Mouse (Mus musculus): ENCODE results near the gene Ptprt.
A peak's percentile ranks its signal among the peaks of the same experiment; 100 is the strongest.

Gene Ptprt

GRCm38 (mm10) chr2:161961179-161962163, 699.5 kb downstream of the Ptprt start:
- DNase-seq (ENCODE audit: inconsistent ontology term) = peak; percentile 95

- no peak for DNase-seq (ENCODE audit: inconsistent ontology term)
These were observed 715.5 kb downstream of the Ptprt start for GRCm38 (mm10) chr2:161945424-161945823.

- DNase-seq (ENCODE audit: inconsistent ontology term) = no peak
These were observed 716.3 kb downstream of the Ptprt start for GRCm38 (mm10) chr2:161944689-161945088.

DNA sequence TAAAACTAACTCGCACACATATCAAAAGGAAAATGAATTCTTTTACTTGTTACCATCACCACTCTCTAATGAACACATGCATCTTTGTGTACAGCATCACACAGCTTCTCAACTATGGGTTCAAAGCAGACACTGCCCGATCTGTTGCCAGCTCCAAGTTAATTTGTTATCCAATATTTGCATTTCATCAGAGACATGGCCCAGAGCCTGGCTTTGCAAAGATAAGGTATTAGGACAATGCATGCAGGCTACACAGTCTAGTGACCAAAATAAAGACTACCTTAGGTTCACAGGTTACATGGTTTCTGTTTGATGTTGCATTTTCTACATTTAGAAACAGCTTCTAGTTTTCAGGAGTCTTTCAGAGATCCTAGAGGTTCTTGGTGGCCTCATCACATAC, 719.0 kb downstream of the Ptprt start:
- DNase-seq (ENCODE audit: inconsistent ontology term) = no peak

- DNase-seq (ENCODE audit: inconsistent ontology term) = no peak
These were observed 753.7 kb downstream of the Ptprt start for GRCm38 (mm10) chr2:161907214-161907613.

GRCm38 (mm10) chr2:161902196-161902595, 758.8 kb downstream of the Ptprt start:
- no peak for DNase-seq (ENCODE audit: inconsistent ontology term)

DNA sequence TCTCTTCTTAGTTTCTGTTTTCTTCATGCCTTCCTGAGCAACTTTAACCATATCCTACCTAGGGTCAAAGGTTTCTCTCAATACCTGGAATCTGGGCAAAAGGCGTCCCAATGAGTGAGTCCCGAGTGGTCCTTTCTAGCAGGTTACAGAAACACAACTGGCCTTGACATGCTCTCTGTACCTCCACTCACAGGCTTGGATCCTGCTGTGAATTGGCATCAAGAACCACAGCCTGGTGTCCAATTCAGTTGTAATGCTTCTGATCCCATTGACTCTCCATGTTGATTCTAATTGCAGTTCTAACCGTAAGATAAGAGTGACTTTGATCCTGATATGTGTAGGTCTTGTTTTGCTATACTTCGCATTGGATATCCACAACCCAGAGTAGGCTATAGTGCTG, 776.5 kb downstream of the Ptprt start:
- DNase-seq (ENCODE audit: inconsistent ontology term) = no peak

- no peak for DNase-seq (ENCODE audit: inconsistent ontology term)
These were observed 778.4 kb downstream of the Ptprt start for GRCm38 (mm10) chr2:161882580-161882979.

- DNase-seq (ENCODE audit: inconsistent ontology term) = peak; percentile 92
These were observed 780.0 kb downstream of the Ptprt start for GRCm38 (mm10) chr2:161880941-161881340.

DNA sequence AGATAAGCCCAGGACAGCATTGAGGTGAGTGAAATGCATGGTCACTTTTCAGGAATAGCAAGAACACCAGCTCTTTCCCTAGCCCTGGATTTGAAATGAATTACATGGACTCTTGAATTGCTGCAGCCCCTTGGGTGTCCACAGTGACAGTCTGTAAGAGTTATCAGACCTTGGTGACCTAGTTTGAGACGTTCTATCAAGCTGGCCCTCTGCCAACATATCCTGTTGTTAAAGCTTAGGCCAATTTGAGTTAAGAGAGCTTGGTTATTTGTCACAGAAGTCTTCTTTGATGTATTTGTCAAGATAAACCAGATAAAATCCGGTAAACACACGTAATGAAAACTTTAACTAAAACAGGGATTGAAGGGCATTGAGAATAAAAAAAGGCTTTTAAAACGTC, 795.7 kb downstream of the Ptprt start:
- no peak for DNase-seq (ENCODE audit: inconsistent ontology term)

- DNase-seq (ENCODE audit: inconsistent ontology term) = no peak
These were observed 802.1 kb downstream of the Ptprt start for GRCm38 (mm10) chr2:161858813-161859212.

GRCm38 (mm10) chr2:161858361-161858760, 802.6 kb downstream of the Ptprt start:
- DNase-seq (ENCODE audit: inconsistent ontology term) = no peak

- no peak for DNase-seq (ENCODE audit: inconsistent ontology term)
These were observed 825.9 kb downstream of the Ptprt start for GRCm38 (mm10) chr2:161835001-161835400.

DNA sequence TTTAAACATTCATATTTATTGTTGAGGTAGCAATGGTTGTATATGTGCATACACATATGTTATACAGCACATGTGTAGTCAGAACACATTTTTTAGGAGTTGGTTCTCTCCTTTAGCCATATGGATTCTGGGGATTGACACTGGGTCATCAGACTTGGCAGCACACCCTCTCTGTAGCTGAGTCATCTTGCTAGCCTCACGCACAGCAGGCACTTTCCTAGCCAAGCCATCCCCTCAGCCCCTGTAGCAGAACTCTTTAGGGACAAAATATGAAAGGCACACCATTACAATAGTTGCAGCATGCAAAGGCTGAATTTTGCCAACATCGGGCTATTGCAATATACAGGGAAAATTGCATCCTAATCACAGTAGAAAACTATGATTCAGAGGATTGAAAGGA, 827.1 kb downstream of the Ptprt start:
- DNase-seq (ENCODE audit: inconsistent ontology term) = peak; percentile 37

DNA sequence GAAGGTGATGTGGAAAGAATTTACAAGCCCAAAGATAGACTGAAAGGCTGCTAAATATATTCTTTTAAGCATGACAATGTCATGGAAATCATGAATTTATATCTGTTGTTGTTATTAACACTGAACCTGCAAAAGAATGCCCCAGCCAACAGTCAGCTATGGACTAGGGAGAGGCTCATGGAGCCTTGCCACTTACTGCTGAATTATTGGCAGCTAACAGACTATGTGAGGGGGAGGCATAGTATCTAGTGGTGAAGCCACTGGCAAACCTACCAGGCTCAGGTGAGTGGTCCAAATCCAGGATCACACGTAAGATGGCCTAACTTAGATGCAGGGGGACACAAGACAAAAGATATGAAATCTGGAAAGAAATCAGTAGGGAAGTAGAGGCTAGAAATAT, 847.6 kb downstream of the Ptprt start:
- no peak for DNase-seq (ENCODE audit: inconsistent ontology term)

- DNase-seq (ENCODE audit: inconsistent ontology term) = peak; percentile 40
These were observed 852.7 kb downstream of the Ptprt start for GRCm38 (mm10) chr2:161808086-161808801.

DNA sequence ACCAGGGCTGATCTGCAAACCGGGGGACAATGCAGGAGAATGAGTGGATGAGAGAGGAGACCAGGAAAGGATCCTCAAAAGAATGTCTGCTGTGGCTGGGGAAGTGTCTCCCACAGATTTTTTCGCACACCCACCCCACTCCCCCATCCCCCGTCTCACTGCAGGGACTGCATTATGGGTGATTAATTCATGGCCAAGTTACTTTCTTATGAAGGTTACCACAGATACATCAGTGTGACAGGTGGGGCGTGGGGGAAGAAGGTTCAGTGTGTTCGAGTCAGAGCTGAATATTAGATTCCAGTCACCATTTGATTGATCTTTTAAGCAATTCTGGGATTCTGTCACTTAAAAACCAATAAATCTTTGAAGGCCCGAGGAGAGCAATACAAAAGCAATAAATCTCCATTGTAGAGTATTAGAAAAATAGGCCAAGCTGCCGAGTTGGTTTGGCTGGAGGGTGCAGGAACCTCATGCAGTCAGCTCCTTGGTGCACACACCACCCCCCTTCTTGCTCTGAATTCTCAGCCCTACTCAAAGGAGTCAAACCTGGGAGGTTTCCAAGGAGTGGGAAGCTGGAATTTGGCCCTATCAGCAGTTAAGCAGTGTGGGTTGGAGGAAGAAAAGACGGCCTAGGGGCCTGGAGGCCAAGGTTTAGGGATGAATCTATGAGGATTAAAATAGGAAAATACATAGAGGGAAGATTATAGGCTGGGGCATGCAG, 854.5 kb downstream of the Ptprt start:
- peak; percentile 49 for DNase-seq (ENCODE audit: inconsistent ontology term)

DNA sequence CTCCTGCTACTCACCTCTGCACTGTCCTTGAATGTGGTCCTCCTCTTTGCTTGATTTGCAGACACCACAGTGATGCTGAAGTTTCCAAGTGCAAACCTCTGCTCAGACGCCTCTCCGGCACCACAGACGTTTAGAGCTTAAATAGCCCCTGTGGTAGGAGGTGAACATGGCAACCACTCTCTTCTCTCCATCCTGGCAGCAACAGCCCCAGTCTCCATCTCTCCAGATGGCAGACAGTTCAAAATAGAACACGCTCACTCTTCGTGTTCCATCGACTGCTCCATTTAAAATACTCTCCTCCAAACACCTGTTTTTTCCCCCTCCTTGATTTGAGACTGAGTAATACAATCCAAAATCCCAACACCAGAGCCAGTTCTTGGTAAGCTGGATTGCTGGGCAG, 861.0 kb downstream of the Ptprt start:
- no peak for DNase-seq (ENCODE audit: inconsistent ontology term)

- no peak for DNase-seq (ENCODE audit: inconsistent ontology term)
These were observed 893.4 kb downstream of the Ptprt start for GRCm38 (mm10) chr2:161767528-161767927.

DNA sequence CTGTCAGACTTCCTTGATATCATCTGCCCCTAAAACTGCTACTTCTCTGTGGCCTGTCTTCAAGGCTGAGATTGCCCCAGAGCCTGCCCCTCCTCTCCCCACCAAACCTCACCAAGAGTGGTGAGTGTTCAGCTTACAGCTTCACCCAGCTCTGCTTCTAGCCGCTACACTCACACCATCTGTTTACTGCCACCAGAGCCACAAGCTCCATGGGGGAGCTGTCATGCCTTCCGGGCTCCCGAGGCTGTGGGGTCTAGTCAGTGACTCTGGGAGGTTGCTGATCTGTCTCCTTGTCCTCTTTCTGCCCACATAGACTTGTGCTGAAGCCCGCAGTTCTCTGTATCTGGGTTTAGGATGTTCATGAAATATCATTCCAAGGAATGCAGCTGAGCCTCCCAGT, 947.9 kb downstream of the Ptprt start:
- no peak for DNase-seq (ENCODE audit: inconsistent ontology term)

- peak; percentile 32 for DNase-seq (ENCODE audit: inconsistent ontology term)
These were observed 951.6 kb downstream of the Ptprt start for GRCm38 (mm10) chr2:161709316-161709715.

DNA sequence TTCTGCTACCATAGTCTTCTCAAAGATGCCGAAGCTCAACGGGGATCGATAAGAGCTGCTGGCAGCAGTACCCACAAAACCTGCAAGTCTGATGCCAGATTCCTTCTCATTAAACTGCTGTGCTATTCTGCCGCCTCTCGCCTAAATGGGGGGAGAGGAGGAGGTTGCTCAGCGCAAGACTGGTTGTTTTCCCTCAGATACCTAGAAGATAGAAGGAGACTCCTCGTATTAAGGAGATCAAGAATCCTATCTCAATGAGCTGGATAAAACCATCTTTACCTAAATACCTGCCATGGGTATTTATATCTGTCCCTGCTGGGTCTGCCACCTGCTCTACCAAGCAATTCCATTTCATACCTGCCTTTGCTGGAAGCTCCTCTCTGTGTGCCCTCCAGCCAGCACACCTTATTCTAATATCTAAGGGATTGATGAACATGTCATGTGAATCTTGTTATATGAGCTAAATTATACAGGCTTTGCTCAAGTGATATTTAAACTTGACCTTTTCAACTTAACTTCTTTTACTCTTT, 954.5 kb downstream of the Ptprt start:
- no peak for DNase-seq (ENCODE audit: inconsistent ontology term)
